In genomic region chr9:44288959-44289291, GRCm38 (mm10) we compare ENCODE assay signal across 8 mouse cellular contexts. TPM values are rescaled to one million over a fixed set of nuclear protein-coding genes. Genes with fewer than 3 reads are reported as not detected.
DNase-seq lines count a peak whose midpoint lies in the region; ATAC-seq and TF ChIP-seq lines count a peak whose summit lies in the region.

No protein-coding gene starts in this region.

- 34% methylated on average over 11 of the region's 11 CpGs for WGBS in bone marrow, adult 2 months
- WGBS in forebrain, embryonic 16.5 days, result 9% methylated on average over 11 of the region's 11 CpGs
- 15% methylated on average over 11 of the region's 11 CpGs for WGBS in liver, postnatal 0 days (ENCODE audit: insufficient replicate concordance)

- no peak for TF ChIP-seq EP300 in liver, postnatal 0 days (IDR thresholded peaks at IDR 0.05; ENCODE audit: low read depth)

- peak; percentile 42 to 53 for DNase-seq in cerebellum, postnatal 25 days
- DNase-seq in liver, postnatal 0 days, result peak; percentile 39
- DNase-seq in urinary bladder, postnatal 10 days (ENCODE audit: low spot score), result no peak
- no peak for DNase-seq in right cerebral cortex, adult 18-20 months

- peak overlapping the region; percentile 95 for H3K4me2 ChIP-seq in forebrain, embryonic 16.5 days (ENCODE audit: low read length)
- H3K4me2 ChIP-seq in liver, postnatal 0 days (ENCODE audit: low read depth, low read length), result peak overlapping the region; percentile 77

- peak overlapping the region; percentile 90; the same call in 1 of the 2 replicates for H3K9ac ChIP-seq in forebrain, embryonic 16.5 days (replicated peaks; ENCODE audit: low read depth, low read length)
- H3K9ac ChIP-seq in liver, postnatal 0 days (replicated peaks), result peak overlapping the region; percentile 76

- no peak overlapping the region for H3K4me3 ChIP-seq in bone marrow, adult 2 months (replicated peaks; ENCODE audit: control insufficient read depth, low read depth, low read length)
- peak overlapping the region; percentile 70 for H3K4me3 ChIP-seq in forebrain, embryonic 16.5 days (replicated peaks; ENCODE audit: low read length)
- H3K4me3 ChIP-seq in liver, postnatal 0 days (ENCODE audit: low read depth, low read length), result peak overlapping the region; percentile 70

- no peaks in the 10 kb centered on the region for H3K9me3 ChIP-seq in forebrain, embryonic 16.5 days (ENCODE audit: control insufficient read depth, low read length)
- no peaks in the 10 kb centered on the region for H3K9me3 ChIP-seq in liver, postnatal 0 days (ENCODE audit: low read length)

- no peak for TF ChIP-seq CTCF in bone marrow, adult 2 months (IDR thresholded peaks at IDR 0.05; ENCODE audit: control insufficient read depth, insufficient read depth, low read length)
- no peak for TF ChIP-seq CTCF in liver, postnatal 0 days (IDR thresholded peaks at IDR 0.05; ENCODE audit: low read depth)

- no peak for ATAC-seq in cerebellum, adult (ENCODE audit: insufficient number of reproducible peaks, low FRiP score, low TSS enrichment)
- no peak for ATAC-seq in forebrain, embryonic 16.5 days
- peak; percentile 34 for ATAC-seq in liver, postnatal 0 days
- no peak for ATAC-seq in CD4-positive, CD25-positive, alpha-beta regulatory T cell, adult 4 months

- peak overlapping the region; percentile 61 for H3K27ac ChIP-seq in bone marrow, adult 2 months (ENCODE audit: control insufficient read depth, insufficient read depth, low read depth, low read length, poor library complexity)
- H3K27ac ChIP-seq in forebrain, embryonic 16.5 days (ENCODE audit: low read length), result peak overlapping the region; percentile 41; the same call in 1 of the 2 replicates
- H3K27ac ChIP-seq in liver, postnatal 0 days (ENCODE audit: low read depth), result peak overlapping the region; percentile 85

- no peaks in the 10 kb centered on the region; the same call in 1 of the 2 replicates for H3K4me1 ChIP-seq in bone marrow, adult 2 months (ENCODE audit: control insufficient read depth, insufficient read depth, low read length)
- peaks cover 26% of the 10 kb centered on the region for H3K4me1 ChIP-seq in forebrain, embryonic 16.5 days (replicated peaks; ENCODE audit: control insufficient read depth, insufficient read depth, low read length)
- H3K4me1 ChIP-seq in liver, postnatal 0 days (ENCODE audit: insufficient read depth), result peaks cover 12% of the 10 kb centered on the region

- TF ChIP-seq POLR2A in bone marrow, adult 2 months (IDR thresholded peaks at IDR 0.05; ENCODE audit: borderline replicate concordance, control insufficient read depth, low read depth, low read length), result no peak

- no peaks in the 10 kb centered on the region for H3K27me3 ChIP-seq in forebrain, embryonic 16.5 days (replicated peaks; ENCODE audit: control insufficient read depth, insufficient read depth, low read length)
- peaks cover 17% of the 10 kb centered on the region; the same call in 1 of the 2 replicates for H3K27me3 ChIP-seq in liver, postnatal 0 days (ENCODE audit: insufficient read depth, low read length)

- peaks cover 21% of the 10 kb centered on the region for H3K36me3 ChIP-seq in forebrain, embryonic 16.5 days (ENCODE audit: control insufficient read depth, insufficient read depth)
- peaks cover 26% of the 10 kb centered on the region for H3K36me3 ChIP-seq in liver, postnatal 0 days (replicated peaks; ENCODE audit: insufficient read depth, low read length)

RNA-seq across cellular contexts. Expression of gene Abcg4, which starts 0.5 kb away (rescaled TPM):
- polyA plus RNA-seq in bone marrow, adult 2 months (2011; ENCODE audit: insufficient read depth, insufficient read length, low replicate concordance, missing spikeins), result 45.0 and 74.1 TPM in 2 replicates
- 16.9 and 21.8 TPM in 2 replicates for polyA plus RNA-seq in forebrain, embryonic 16.5 days (2015; fragmentation: Nextera tagmentation; extraction: Ambion mirVana)
- 4.2 TPM in 2 replicates for polyA plus RNA-seq in liver, postnatal 0 days (2015; fragmentation: Nextera tagmentation; extraction: Ambion mirVana)
- not detected for polyA plus RNA-seq in CD4-positive, CD25-positive, alpha-beta regulatory T cell, adult 4 months (2017; shearing (Covaris generic))

RNA-seq across cellular contexts. Expression of gene Hinfp, which starts 16.5 kb away (rescaled TPM):
- 9.1 and 21.6 TPM in 2 replicates for polyA plus RNA-seq in bone marrow, adult 2 months (2011; ENCODE audit: insufficient read depth, insufficient read length, low replicate concordance, missing spikeins)
- 34.1 and 35.6 TPM in 2 replicates for polyA plus RNA-seq in forebrain, embryonic 16.5 days (2015; fragmentation: Nextera tagmentation; extraction: Ambion mirVana)
- polyA plus RNA-seq in liver, postnatal 0 days (2015; fragmentation: Nextera tagmentation; extraction: Ambion mirVana), result 4.5 and 6.3 TPM in 2 replicates
- polyA plus RNA-seq in CD4-positive, CD25-positive, alpha-beta regulatory T cell, adult 4 months (2017; shearing (Covaris generic)), result 10 to 100 TPM; 20.0 to 23.4 TPM

RNA-seq across cellular contexts. Expression of gene Nlrx1, which starts 20.5 kb away (rescaled TPM):
- polyA plus RNA-seq in bone marrow, adult 2 months (2011; ENCODE audit: insufficient read depth, insufficient read length, low replicate concordance, missing spikeins), result 11.6 and 25.0 TPM in 2 replicates
- polyA plus RNA-seq in forebrain, embryonic 16.5 days (2015; fragmentation: Nextera tagmentation; extraction: Ambion mirVana), result 4.3 and 5.2 TPM in 2 replicates
- 4.6 and 5.6 TPM in 2 replicates for polyA plus RNA-seq in liver, postnatal 0 days (2015; fragmentation: Nextera tagmentation; extraction: Ambion mirVana)
- 1 to 10 TPM; 3.7 to 7.3 TPM for polyA plus RNA-seq in CD4-positive, CD25-positive, alpha-beta regulatory T cell, adult 4 months (2017; shearing (Covaris generic))

RNA-seq across cellular contexts. Expression of gene C2cd2l, which starts 31.2 kb away (rescaled TPM):
- 14.6 and 17.5 TPM in 2 replicates for polyA plus RNA-seq in bone marrow, adult 2 months (2011; ENCODE audit: insufficient read depth, insufficient read length, low replicate concordance, missing spikeins)
- 29.0 and 31.4 TPM in 2 replicates for polyA plus RNA-seq in forebrain, embryonic 16.5 days (2015; fragmentation: Nextera tagmentation; extraction: Ambion mirVana)
- 10.1 and 11.4 TPM in 2 replicates for polyA plus RNA-seq in liver, postnatal 0 days (2015; fragmentation: Nextera tagmentation; extraction: Ambion mirVana)
- polyA plus RNA-seq in CD4-positive, CD25-positive, alpha-beta regulatory T cell, adult 4 months (2017; shearing (Covaris generic)), result 1 to 10 TPM; 3.2 to 3.6 TPM

RNA-seq across cellular contexts. Expression of gene Dpagt1, which starts 36.9 kb away (rescaled TPM):
- 11.2 and 30.7 TPM in 2 replicates for polyA plus RNA-seq in bone marrow, adult 2 months (2011; ENCODE audit: insufficient read depth, insufficient read length, low replicate concordance, missing spikeins)
- 35.2 and 35.7 TPM in 2 replicates for polyA plus RNA-seq in forebrain, embryonic 16.5 days (2015; fragmentation: Nextera tagmentation; extraction: Ambion mirVana)
- 19.0 and 19.4 TPM in 2 replicates for polyA plus RNA-seq in liver, postnatal 0 days (2015; fragmentation: Nextera tagmentation; extraction: Ambion mirVana)
- polyA plus RNA-seq in CD4-positive, CD25-positive, alpha-beta regulatory T cell, adult 4 months (2017; shearing (Covaris generic)), result 10 to 100 TPM; 15.7 to 16.0 TPM

Comparison
In these comparisons a context has a peak if more than half of its experiments do, and no peak if none do; other contexts are left out.
1. DNase-seq: peak in cerebellum, postnatal 25 days (2 of 2) and liver, postnatal 0 days (single experiment); none in urinary bladder, postnatal 10 days (single experiment) and right cerebral cortex, adult 18-20 months (single experiment).
2. Peak in every context shown above with its lines, with median percentiles within 50 percentile points of each other: H3K27ac ChIP-seq.